Comparison of ENCODE assay signal across 31 mouse cellular contexts in genomic region chr4:114782851-114783250, GRCm38 (mm10). TPM values are rescaled to one million over a fixed set of nuclear protein-coding genes. Genes with fewer than 3 reads are reported as not detected.
A peak's percentile ranks its signal among the peaks of the same experiment; 100 is the strongest.
DNase-seq lines count a peak whose midpoint lies in the region; ATAC-seq and TF ChIP-seq lines count a peak whose summit lies in the region.
"Had no signal": no experiment of that assay in that cellular context is flagged by ENCODE, and none has a peak within 500 bp of the region (broad histone marks: within the 10 kb centered on the region; RNA-seq: fewer than 3 reads in every experiment).

No protein-coding gene starts in this region.

- H3K27me3 ChIP-seq in embryonic facial prominence, embryonic 10.5 days (replicated peaks; ENCODE audit: low read depth, poor library complexity, severe bottlenecking), result peaks cover 64% of the 10 kb centered on the region
- H3K27me3 ChIP-seq in embryonic facial prominence, embryonic 11.5 days (ENCODE audit: control insufficient read depth, insufficient read depth, low read length), result no peaks in the 10 kb centered on the region

- no peak overlapping the region for H3K4me2 ChIP-seq in embryonic facial prominence, embryonic 11.5 days (ENCODE audit: low read depth, low read length)
- H3K4me2 ChIP-seq: embryonic facial prominence, embryonic 13.5 days; embryonic facial prominence, embryonic 15.5 days; forebrain, embryonic 12.5 days had no signal

- no peak for ATAC-seq in embryonic facial prominence, embryonic 11.5 days (replicated peaks; ENCODE audit: insufficient number of reproducible peaks, low FRiP score, low TSS enrichment, low read depth)
- ATAC-seq: forebrain, embryonic 14.5 days; forebrain, embryonic 16.5 days had no signal

- H3K4me3 ChIP-seq in embryonic facial prominence, embryonic 10.5 days, result no peak overlapping the region
- H3K4me3 ChIP-seq in embryonic facial prominence, embryonic 11.5 days (ENCODE audit: low read depth, low read length), result no peak overlapping the region
- no peak overlapping the region for H3K4me3 ChIP-seq in layer of hippocampus, adult 2 months
- H3K4me3 ChIP-seq: embryonic facial prominence, embryonic 13.5 days; embryonic facial prominence, embryonic 15.5 days; erythroblast, embryonic 14.5 days; forebrain, embryonic 10.5 days; forebrain, embryonic 12.5 days had no signal

- peak; percentile 7 for DNase-seq in kidney, postnatal 10 days
- no peak for DNase-seq in kidney, postnatal 14 days
- peak; percentile 38 for DNase-seq in testis, postnatal 10 days (ENCODE audit: low spot score)
- no peak for DNase-seq in testis, postnatal 14 days (ENCODE audit: low spot score)
- peak; percentile 52 for DNase-seq in embryonic facial prominence, embryonic 10.5 days (ENCODE audit: low spot score)
- DNase-seq in embryonic facial prominence, embryonic 11.5 days (ENCODE audit: low spot score), result peak; percentile 39
- no peak for DNase-seq in layer of hippocampus, adult 2 months (ENCODE audit: low spot score in 2 of 2)
- DNase-seq in right cerebral cortex, adult 18-20 months, result no peak
- DNase-seq: adrenal gland, adult 2 months; adrenal gland, postnatal 10 days; adrenal gland, postnatal 25 days; cerebellum, adult 11 months; cerebellum, adult 18-20 months; cerebellum, adult 8-10 months; cerebellum, adult 9-11 months; cerebellum, postnatal 14 days; cerebellum, postnatal 36 days; embryo, embryonic 11 days had no signal

- H3K4me1 ChIP-seq in embryonic facial prominence, embryonic 10.5 days, result peaks cover 69% of the 10 kb centered on the region
- H3K4me1 ChIP-seq in embryonic facial prominence, embryonic 11.5 days (ENCODE audit: control insufficient read depth, insufficient read depth, low read length), result peaks cover 8% of the 10 kb centered on the region

- H3K9me3 ChIP-seq in embryonic facial prominence, embryonic 10.5 days, result no peaks in the 10 kb centered on the region
- no peaks in the 10 kb centered on the region for H3K9me3 ChIP-seq in embryonic facial prominence, embryonic 11.5 days (replicated peaks; ENCODE audit: control insufficient read depth, low read length)
- H3K9me3 ChIP-seq: embryonic facial prominence, embryonic 13.5 days; embryonic facial prominence, embryonic 15.5 days; forebrain, embryonic 10.5 days; forebrain, embryonic 12.5 days had no signal

- no peak for TF ChIP-seq CTCF in layer of hippocampus, adult 2 months (conservative IDR thresholded peaks at IDR 0.05)

- H3K9ac ChIP-seq in embryonic facial prominence, embryonic 11.5 days (replicated peaks; ENCODE audit: low read length), result no peak overlapping the region
- H3K9ac ChIP-seq: embryonic facial prominence, embryonic 13.5 days; embryonic facial prominence, embryonic 15.5 days; forebrain, embryonic 12.5 days had no signal

- no peaks in the 10 kb centered on the region for H3K36me3 ChIP-seq in embryonic facial prominence, embryonic 10.5 days (replicated peaks)
- no peaks in the 10 kb centered on the region for H3K36me3 ChIP-seq in embryonic facial prominence, embryonic 11.5 days (replicated peaks; ENCODE audit: control insufficient read depth, insufficient read depth, low read depth, low read length)
- H3K36me3 ChIP-seq: embryonic facial prominence, embryonic 13.5 days; embryonic facial prominence, embryonic 15.5 days; forebrain, embryonic 10.5 days; forebrain, embryonic 12.5 days had no signal

- H3K27ac ChIP-seq in embryonic facial prominence, embryonic 10.5 days (replicated peaks), result peak overlapping the region; percentile 44
- no peak overlapping the region for H3K27ac ChIP-seq in embryonic facial prominence, embryonic 11.5 days (replicated peaks; ENCODE audit: low read depth, low read length)
- no peak overlapping the region for H3K27ac ChIP-seq in layer of hippocampus, adult 2 months
- H3K27ac ChIP-seq: embryonic facial prominence, embryonic 13.5 days; embryonic facial prominence, embryonic 15.5 days; forebrain, embryonic 10.5 days; forebrain, embryonic 12.5 days had no signal

- WGBS in embryonic facial prominence, embryonic 10.5 days, result 36% methylated on average over 7 of the region's 7 CpGs
- 45% methylated on average over 7 of the region's 7 CpGs for WGBS in embryonic facial prominence, embryonic 11.5 days

RNA-seq across cellular contexts. Expression of gene Gm12830, which starts 38.7 kb away (rescaled TPM):
- polyA plus RNA-seq in embryonic facial prominence, embryonic 10.5 days (2016; fragmentation: Nextera tagmentation; extraction: Ambion mirVana), result 0.09 TPM in 1 of 2 replicates, not detected in the other
- polyA plus RNA-seq in embryonic facial prominence, embryonic 11.5 days (2014; fragmentation: Nextera tagmentation; extraction: Ambion mirVana), result not detected in 2 replicates
- total RNA-seq in layer of hippocampus, adult 2 months (2021), result not detected
- total RNA-seq: adrenal gland, adult 2 months; adrenal gland, postnatal 10 days; adrenal gland, postnatal 25 days; adrenal gland, postnatal 4 days; common myeloid progenitor, adult 5-6 weeks; ES-E14; MEL had no signal
- polyA plus RNA-seq: adrenal gland, adult 2 months; brain, embryonic 14.5 days; C2C12; embryonic facial prominence, embryonic 13.5 days; embryonic facial prominence, embryonic 15.5 days; erythroblast, embryonic 14.5 days; forebrain, embryonic 10.5 days; forebrain, embryonic 14.5 days; forebrain, embryonic 16.5 days had no signal

Comparison
In these comparisons a context has a peak if more than half of its experiments do, and no peak if none do; other contexts are left out.
1. DNase-seq: peak in kidney, postnatal 10 days (single experiment), testis, postnatal 10 days (single experiment), embryonic facial prominence, embryonic 10.5 days (single experiment) and embryonic facial prominence, embryonic 11.5 days (single experiment); none in kidney, postnatal 14 days (single experiment), testis, postnatal 14 days (single experiment), layer of hippocampus, adult 2 months (0 of 2) and right cerebral cortex, adult 18-20 months (single experiment).